Mouse (Mus musculus) spleen, adult 2 months (tissue): Measurements from ENCODE around the gene Vmn2r106. TPM values are rescaled to one million over a fixed set of nuclear protein-coding genes. Genes with fewer than 3 reads are reported as not detected.

Experiments
- DNase-seq, 2 experiments: peaks; one replicate each; pipeline versions ENCODE4 v3.0.0 to v3.0.0-alpha.2; 2012 to 2021; ENCODE audit warnings: low spot score in 2 of 2, low read depth in 1 of 2
- H3K27ac ChIP-seq: fragments of 200-500 bp; 2 replicates; pipeline ENCODE4 v1.5.1; 2012; ENCODE audit warnings: low read length, inconsistent platforms; ENCODE audit not compliant: insufficient read depth
- H3K27me3 ChIP-seq: fragments of 200-500 bp; 2 replicates; pipeline ENCODE4 v1.6.1; 2012; ENCODE audit warnings: mild to moderate bottlenecking, moderate library complexity, low read length, inconsistent platforms; ENCODE audit not compliant: control insufficient read depth, insufficient read depth
- H3K36me3 ChIP-seq: fragments of 200-500 bp; 2 replicates; pipeline ENCODE4 v1.6.1; 2012; ENCODE audit warnings: mild to moderate bottlenecking, low read length, inconsistent platforms; ENCODE audit not compliant: control insufficient read depth, insufficient read depth
- H3K4me1 ChIP-seq: fragments of 200-500 bp; 2 replicates; pipeline ENCODE4 v1.6.1; 2011; ENCODE audit warnings: inconsistent platforms; ENCODE audit not compliant: control insufficient read depth, insufficient read depth, insufficient read length
- H3K4me3 ChIP-seq: fragments of 200-500 bp; 2 replicates; pipeline ENCODE4 v1.5.1; 2011; ENCODE audit warnings: mild to moderate bottlenecking, inconsistent platforms; ENCODE audit not compliant: insufficient read depth, insufficient read length; ENCODE audit errors: extremely low read depth
- CTCF ChIP-seq: fragments of 200-500 bp; IDR thresholded peaks from 2 replicates; pipeline ENCODE4 v1.5.1; 2011; ENCODE audit warnings: mild to moderate bottlenecking, inconsistent platforms; ENCODE audit not compliant: insufficient read depth, insufficient read length, insufficient replicate concordance; ENCODE audit errors: extremely low read depth
- POLR2A ChIP-seq: fragments of 200-500 bp; IDR thresholded peaks from 2 replicates; pipeline ENCODE4 v1.6.1; 2011; ENCODE audit warnings: low read depth, low read length, inconsistent platforms
- WGBS: fragments of 180-500 bp; shearing (Covaris S2); methylation state at CpG from one replicate; pipeline ENCODE4 v1.1.7; 2018; 5-methylcytosine and 5-hydroxymethylcytosine counted together
- polyA plus RNA-seq: library from polyadenylated mRNA; depleted of rRNA; stranded (reverse); fragments of >200 nt; gene quantifications from 2 replicates; pipeline ENCODE4 v1.2.3, GENCODE M21; 2012; rRNA removed

The Vmn2r106 gene
- not detected in 2 replicates for polyA plus RNA-seq

DNA sequence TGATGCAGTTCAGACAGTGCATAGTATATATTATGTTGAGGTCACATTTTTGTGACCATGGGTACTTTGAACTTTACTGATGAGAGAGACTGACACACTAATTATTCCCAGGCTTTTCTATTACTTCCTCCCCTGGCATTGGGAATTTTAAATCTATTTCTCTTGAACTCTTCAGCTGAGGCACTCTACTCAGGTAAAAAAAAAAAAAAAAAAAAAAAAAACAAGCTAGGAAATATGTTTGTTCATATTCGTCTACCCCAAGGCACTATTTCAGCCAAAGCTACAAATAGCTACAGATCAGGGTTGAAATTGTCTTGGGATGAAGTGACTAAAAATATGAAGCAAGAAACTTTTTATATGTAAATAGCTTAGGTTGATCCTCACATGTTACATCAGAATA is at the start of gene Vmn2r106:
Gene Vmn2r106 (minus strand): TSS at position 101 of the 400 bp plus-strand sequence.
- H3K36me3 ChIP-seq: no peaks in the 10 kb centered on the region
- no peak for DNase-seq
- H3K27me3 ChIP-seq: no peaks in the 10 kb centered on the region
- TF ChIP-seq CTCF (no peak), POLR2A (no peak)
- 71% methylated on average over 1 of the region's 1 CpGs for WGBS
- no peak within 1 kb of the TSS for H3K27ac ChIP-seq
- no peaks in the 10 kb centered on the region for H3K4me1 ChIP-seq
- no peak within 1 kb of the TSS for H3K4me3 ChIP-seq

DNA sequence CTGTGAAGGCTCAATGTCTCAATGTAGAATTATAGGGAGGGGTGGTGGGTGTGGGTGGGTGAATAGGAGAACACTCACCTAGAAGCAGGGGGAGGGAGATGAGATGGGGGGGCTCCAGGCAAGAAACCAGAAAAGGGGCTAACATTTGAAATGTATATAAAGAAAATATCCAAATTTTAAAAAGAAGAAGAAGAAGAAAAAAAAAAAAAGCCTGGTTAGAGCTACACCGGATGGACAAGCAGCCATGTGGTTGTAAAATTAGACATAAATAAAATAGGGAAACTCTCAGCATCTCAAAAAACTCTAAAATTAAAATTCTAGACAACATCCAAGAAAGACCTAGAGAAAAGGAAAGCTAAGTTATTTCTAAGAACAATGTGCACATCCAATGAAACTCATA is 20.4 kb upstream of the Vmn2r106 start:
- 95% methylated on average over 1 of the region's 1 CpGs for WGBS
- no peaks in the 10 kb centered on the region for H3K4me1 ChIP-seq
- no peak overlapping the region for H3K4me3 ChIP-seq
- no peak for DNase-seq
- no peaks in the 10 kb centered on the region for H3K36me3 ChIP-seq
- H3K27ac ChIP-seq: no peak overlapping the region
- TF ChIP-seq CTCF (no peak), POLR2A (no peak)
- H3K27me3 ChIP-seq: no peaks in the 10 kb centered on the region

DNA sequence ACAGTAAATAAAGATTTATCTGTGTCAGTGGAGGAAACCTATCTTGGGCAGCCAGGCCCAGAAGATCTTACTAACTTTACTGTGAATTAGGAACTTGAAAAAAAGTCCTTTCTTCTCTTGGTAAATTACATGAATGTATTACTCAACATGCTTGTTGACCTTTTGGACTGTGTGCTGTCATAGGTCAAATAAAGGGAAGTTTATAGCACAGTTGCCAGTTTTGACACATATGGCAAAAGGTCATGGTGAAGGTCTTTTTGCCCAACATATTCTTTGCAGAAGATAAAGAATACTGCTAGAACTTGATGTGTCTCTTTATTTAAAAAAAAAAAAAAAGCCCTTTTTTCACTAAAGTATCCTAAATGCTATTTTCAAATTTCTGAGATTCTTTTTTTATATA is 1.6 kb upstream of the Vmn2r106 start:
- no peak overlapping the region for H3K27ac ChIP-seq
- no peaks in the 10 kb centered on the region for H3K27me3 ChIP-seq
- H3K4me1 ChIP-seq: no peaks in the 10 kb centered on the region
- H3K4me3 ChIP-seq: no peak overlapping the region
- no peak for DNase-seq
- no peaks in the 10 kb centered on the region for H3K36me3 ChIP-seq
- TF ChIP-seq CTCF (no peak), POLR2A (no peak)

DNA sequence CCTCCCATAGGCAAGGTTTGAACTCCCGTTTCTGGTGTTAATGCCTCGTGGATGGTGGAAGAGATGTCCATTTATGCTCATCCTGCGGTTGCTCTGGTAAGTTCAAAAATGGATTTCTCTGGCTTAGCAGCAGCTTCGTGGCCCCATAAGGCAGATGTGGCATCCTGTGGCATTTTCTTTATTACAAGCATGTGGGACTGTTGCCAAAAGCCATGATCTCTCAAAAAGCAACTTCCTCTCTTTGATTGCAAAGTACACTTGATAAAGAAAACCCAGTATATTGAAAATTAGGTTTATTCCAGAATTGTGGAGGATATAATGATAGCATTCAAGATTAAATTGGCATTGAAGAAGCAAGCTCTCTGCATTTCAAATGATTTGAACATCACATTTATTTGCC is 29.8 kb downstream of the Vmn2r106 start:
- H3K4me1 ChIP-seq: no peaks in the 10 kb centered on the region
- TF ChIP-seq CTCF (no peak), POLR2A (no peak)

DNA sequence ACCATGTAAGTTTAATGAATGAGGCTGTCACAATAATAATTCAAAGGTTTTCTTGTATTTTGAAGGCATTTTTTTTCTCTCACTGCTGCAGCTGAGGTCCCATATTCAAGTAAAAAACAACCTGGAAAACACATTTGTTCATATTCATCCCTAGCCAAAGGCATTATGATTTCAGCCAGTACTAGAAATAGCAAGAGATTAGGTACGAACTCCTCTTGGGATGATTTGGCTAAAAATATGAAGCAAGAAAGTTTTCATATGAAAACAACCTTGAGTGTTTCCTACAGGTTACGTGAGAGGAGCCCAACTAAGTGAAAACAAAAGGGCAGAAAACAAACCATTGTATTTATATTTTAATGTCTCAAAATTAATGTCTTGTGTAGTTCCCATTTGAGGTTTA is 50.4 kb downstream of the Vmn2r106 start, which contains the start of gene Vmn2r105:
Gene Vmn2r105 (minus strand): TSS at position 101 of the 400 bp plus-strand sequence.
- TF ChIP-seq POLR2A (no peak), CTCF (no peak)
- no peak for DNase-seq
- Histone ChIP-seq H3K27me3 (no peaks in the 10 kb centered on the region), H3K36me3 (no peaks in the 10 kb centered on the region), H3K4me3 (no peak within 1 kb of the TSS), H3K27ac (no peak within 1 kb of the TSS), H3K4me1 (no peaks in the 10 kb centered on the region)
- 72% methylated on average over 2 of the region's 2 CpGs for WGBS

More for the DNA sequence above, 29.8 kb downstream of the Vmn2r106 start:
- no peaks in the 10 kb centered on the region for H3K36me3 ChIP-seq
- H3K27me3 ChIP-seq: no peaks in the 10 kb centered on the region
- no peak overlapping the region for H3K4me3 ChIP-seq
- no peak for DNase-seq
- WGBS: 64% methylated on average over 4 of the region's 4 CpGs
- no peak overlapping the region for H3K27ac ChIP-seq

Other genes starting within 250 kb of the Vmn2r106 start
- gene Vmn2r104, start 237.2 kb downstream of the Vmn2r106 start, polyA plus RNA-seq: not detected in 2 replicates
- not detected in 2 replicates for gene Fpr-rs7, start 171.3 kb downstream of the Vmn2r106 start, polyA plus RNA-seq
- not detected in 2 replicates for gene Fpr-rs6, start 102.5 kb downstream of the Vmn2r106 start, polyA plus RNA-seq
- gene Vmn2r105, start 50.5 kb downstream of the Vmn2r106 start, polyA plus RNA-seq: not detected in 2 replicates
- not detected in 2 replicates for gene Vmn2r107, start 59.7 kb upstream of the Vmn2r106 start, polyA plus RNA-seq
- not detected in 2 replicates for gene Vmn1r224, start 128.6 kb upstream of the Vmn2r106 start, polyA plus RNA-seq
- gene Vmn2r108, start 195.8 kb upstream of the Vmn2r106 start, polyA plus RNA-seq: not detected in 2 replicates
- gene Vmn1r225, start 212.6 kb upstream of the Vmn2r106 start, polyA plus RNA-seq: not detected in 2 replicates